Mouse (Mus musculus): ENCODE measurements at regions not wholly inside any gene's neighbourhood (a gene's known extent, or its start where the extent isn't known, plus 50 kb on each side); places are given as distances from the start of the nearest gene placed in this dataset.

GRCm38 (mm10) chr6:67115505-67116303 lies 78.4 kb upstream of the Gadd45a start:
- Histone ChIP-seq H3K4me1 (ENCODE audit: insufficient read depth, low read length) (0 out of 2 replicates have a peak, but pooled peaks cover 8% of the 10 kb centered on the region), H3K36me3 (ENCODE audit: insufficient read depth, low read length) (no peaks in the 10 kb centered on the region), H3K9ac (replicated peaks; ENCODE audit: low read length) (no peak overlapping the region), H3K4me3 (ENCODE audit: low read length) (no peak overlapping the region), H3K4me2 (ENCODE audit: low read depth, low read length) (no peak overlapping the region), H3K9me3 (ENCODE audit: low read length) (no peaks in the 10 kb centered on the region), H3K27me3 (ENCODE audit: insufficient read depth, low read length) (no peaks in the 10 kb centered on the region), H3K27ac (no peak overlapping the region)
- DNase-seq (ENCODE audit: low spot score) (no peak), ATAC-seq (peak; percentile 33; the same call in 1 of the 2 replicates)
- no peak for TF ChIP-seq CTCF (IDR thresholded peaks at IDR 0.05; ENCODE audit: low read depth)
- 23% methylated on average over 1 of the region's 1 CpGs for WGBS

GRCm38 (mm10) chr6:67114753-67115152 lies 77.5 kb upstream of the Gadd45a start:
- ATAC-seq = no peak

GRCm38 (mm10) chr6:67113686-67114278 lies 76.5 kb upstream of the Gadd45a start:
- 14% methylated on average over 26 of the region's 26 CpGs for WGBS
- TF ChIP-seq CTCF (IDR thresholded peaks at IDR 0.05; ENCODE audit: low read depth) = no peak

More at GRCm38 (mm10) chr6:67114753-67115152, 77.5 kb upstream of the Gadd45a start:
- no peak overlapping the region for H3K9ac ChIP-seq (replicated peaks; ENCODE audit: low read length)
- 0 out of 2 replicates have a peak, but pooled peaks cover 8% of the 10 kb centered on the region for H3K4me1 ChIP-seq (ENCODE audit: insufficient read depth, low read length)
- H3K27ac ChIP-seq = no peak overlapping the region
- TF ChIP-seq CTCF (IDR thresholded peaks at IDR 0.05; ENCODE audit: low read depth) = no peak
- no peaks in the 10 kb centered on the region for H3K9me3 ChIP-seq (ENCODE audit: low read length)
- no peaks in the 10 kb centered on the region for H3K27me3 ChIP-seq (ENCODE audit: insufficient read depth, low read length)
- H3K4me3 ChIP-seq (ENCODE audit: low read length) = no peak overlapping the region
- 86% methylated on average over 4 of the region's 4 CpGs for WGBS
- H3K4me2 ChIP-seq (ENCODE audit: low read depth, low read length) = no peak overlapping the region
- no peaks in the 10 kb centered on the region for H3K36me3 ChIP-seq (ENCODE audit: insufficient read depth, low read length)
- DNase-seq (ENCODE audit: low spot score) = no peak

GRCm38 (mm10) chr6:67113261-67113660 lies 76.0 kb upstream of the Gadd45a start:
- TF ChIP-seq CTCF (IDR thresholded peaks at IDR 0.05; ENCODE audit: low read depth) = no peak
- no peak overlapping the region for H3K27ac ChIP-seq
- no peaks in the 10 kb centered on the region for H3K27me3 ChIP-seq (ENCODE audit: insufficient read depth, low read length)
- no peaks in the 10 kb centered on the region for H3K36me3 ChIP-seq (ENCODE audit: insufficient read depth, low read length)
- H3K4me2 ChIP-seq (ENCODE audit: low read depth, low read length) = no peak overlapping the region
- ATAC-seq (no peak), DNase-seq (ENCODE audit: low spot score) (no peak)
- H3K9ac ChIP-seq (replicated peaks; ENCODE audit: low read length) = no peak overlapping the region
- WGBS = 71% methylated on average over 4 of the region's 4 CpGs
- H3K4me1 ChIP-seq (ENCODE audit: insufficient read depth, low read length) = 0 out of 2 replicates have a peak, but pooled peaks cover 8% of the 10 kb centered on the region
- H3K4me3 ChIP-seq (ENCODE audit: low read length) = no peak overlapping the region
- no peaks in the 10 kb centered on the region for H3K9me3 ChIP-seq (ENCODE audit: low read length)

More at GRCm38 (mm10) chr6:67113686-67114278, 76.5 kb upstream of the Gadd45a start:
- Histone ChIP-seq H3K27me3 (ENCODE audit: insufficient read depth, low read length) (no peaks in the 10 kb centered on the region), H3K9me3 (ENCODE audit: low read length) (no peaks in the 10 kb centered on the region), H3K9ac (replicated peaks; ENCODE audit: low read length) (0 out of 2 replicates have a peak overlapping the region, but pooled peaks have one; percentile 2), H3K4me1 (ENCODE audit: insufficient read depth, low read length) (0 out of 2 replicates have a peak, but pooled peaks cover 8% of the 10 kb centered on the region), H3K36me3 (ENCODE audit: insufficient read depth, low read length) (no peaks in the 10 kb centered on the region), H3K4me3 (ENCODE audit: low read length) (peak overlapping the region; percentile 22), H3K4me2 (ENCODE audit: low read depth, low read length) (peak overlapping the region; percentile 50), H3K27ac (no peak overlapping the region)
- DNase-seq (ENCODE audit: low spot score) (peak; percentile 25), ATAC-seq (peak; percentile 69)

GRCm38 (mm10) chr6:67112311-67112710 lies 75.1 kb upstream of the Gadd45a start:
- Histone ChIP-seq H3K4me2 (ENCODE audit: low read depth, low read length) (no peak overlapping the region), H3K9ac (replicated peaks; ENCODE audit: low read length) (no peak overlapping the region), H3K9me3 (ENCODE audit: low read length) (no peaks in the 10 kb centered on the region), H3K36me3 (ENCODE audit: insufficient read depth, low read length) (no peaks in the 10 kb centered on the region), H3K4me1 (ENCODE audit: insufficient read depth, low read length) (0 out of 2 replicates have a peak, but pooled peaks cover 8% of the 10 kb centered on the region), H3K4me3 (ENCODE audit: low read length) (no peak overlapping the region), H3K27ac (no peak overlapping the region), H3K27me3 (ENCODE audit: insufficient read depth, low read length) (no peaks in the 10 kb centered on the region)
- no peak for TF ChIP-seq CTCF (IDR thresholded peaks at IDR 0.05; ENCODE audit: low read depth)
- WGBS = 54% methylated on average over 6 of the region's 6 CpGs
- no peak for DNase-seq (ENCODE audit: low spot score)
- no peak for ATAC-seq

GRCm38 (mm10) chr6:67111581-67111980 lies 74.3 kb upstream of the Gadd45a start:
- DNase-seq (ENCODE audit: low spot score) (no peak), ATAC-seq (no peak)
- Histone ChIP-seq H3K36me3 (ENCODE audit: insufficient read depth, low read length) (no peaks in the 10 kb centered on the region), H3K4me2 (ENCODE audit: low read depth, low read length) (no peak overlapping the region), H3K27me3 (ENCODE audit: insufficient read depth, low read length) (no peaks in the 10 kb centered on the region), H3K9me3 (ENCODE audit: low read length) (no peaks in the 10 kb centered on the region), H3K9ac (replicated peaks; ENCODE audit: low read length) (no peak overlapping the region), H3K27ac (no peak overlapping the region), H3K4me3 (ENCODE audit: low read length) (no peak overlapping the region), H3K4me1 (ENCODE audit: insufficient read depth, low read length) (0 out of 2 replicates have a peak, but pooled peaks cover 8% of the 10 kb centered on the region)
- WGBS = 71% methylated on average over 2 of the region's 2 CpGs
- TF ChIP-seq CTCF (IDR thresholded peaks at IDR 0.05; ENCODE audit: low read depth) = no peak

Data from hindbrain, postnatal 0 days (tissue).